Mouse (Mus musculus) embryonic fibroblast, embryonic 13.5 days (primary cell): Measurements from ENCODE around the gene Naa25.

Experiments used
- CTCF ChIP-seq: IDR thresholded peaks from 2 replicates; pipeline ENCODE4 v1.5.1; 2011; ENCODE audit warnings: mild to moderate bottlenecking, control low read depth, low read length, moderate library complexity, borderline replicate concordance; ENCODE audit not compliant: insufficient read depth
- POLR2A ChIP-seq: IDR thresholded peaks from 2 replicates; pipeline ENCODE4 v1.6.1; 2011; ENCODE audit warnings: low read depth, mild to moderate bottlenecking, control low read depth, low read length, moderate library complexity

DNA sequence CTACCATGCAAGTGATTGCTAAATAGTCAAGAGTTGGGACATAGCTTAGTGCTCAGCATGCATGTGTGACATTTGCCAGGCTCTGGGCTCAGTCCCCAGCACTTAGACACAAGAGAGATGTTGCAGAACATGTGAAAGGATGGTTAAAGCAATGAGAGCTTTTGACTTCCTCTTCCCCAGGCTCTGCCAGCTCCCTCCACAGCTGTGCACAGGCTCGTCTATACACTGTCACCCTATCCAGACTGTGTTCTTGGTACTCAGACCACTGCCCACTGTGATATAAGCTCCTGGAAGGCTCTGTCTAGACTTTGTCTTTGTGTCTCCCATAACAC, 64.4 kb downstream of the Naa25 start:
- TF ChIP-seq CTCF (no peak), POLR2A (no peak)
